In the genomic region with DNA sequence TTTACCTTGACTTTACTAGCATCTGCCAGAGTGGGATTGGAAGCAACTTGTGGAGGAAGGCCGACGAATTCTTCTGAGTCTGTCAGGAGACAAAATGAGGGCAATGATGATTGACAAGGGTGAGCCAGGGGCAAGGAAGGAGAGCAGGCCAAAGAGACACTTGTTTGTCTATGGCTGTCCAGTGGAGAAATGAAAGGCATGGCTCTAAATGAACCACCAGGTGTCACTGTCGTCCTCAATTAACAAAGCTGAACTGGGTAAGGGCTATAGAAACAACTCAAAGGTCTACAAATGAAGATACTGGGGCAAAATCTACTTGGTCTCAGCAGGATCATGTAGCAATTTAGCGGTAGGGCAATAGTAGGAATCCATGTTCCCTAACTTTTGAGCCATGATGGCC, we compare ENCODE assay signal across 8 mouse cellular contexts. TPM values are rescaled to one million over a fixed set of nuclear protein-coding genes. Genes with fewer than 3 reads are reported as not detected.
DNase-seq lines count a peak whose midpoint lies in the region; ATAC-seq and TF ChIP-seq lines count a peak whose summit lies in the region.
"Had no signal": no experiment of that assay in that cellular context is flagged by ENCODE, and none has a peak within 500 bp of the region (broad histone marks: within the 10 kb centered on the region; RNA-seq: fewer than 3 reads in every experiment).

No protein-coding gene starts in this region.

- no peaks in the 10 kb centered on the region for H3K9me3 ChIP-seq in neural tube, embryonic 15.5 days (replicated peaks)
- no peaks in the 10 kb centered on the region for H3K9me3 ChIP-seq in embryonic facial prominence, embryonic 11.5 days (replicated peaks; ENCODE audit: control insufficient read depth, low read length)
- H3K9me3 ChIP-seq: lung, embryonic 15.5 days had no signal

- H3K27me3 ChIP-seq in neural tube, embryonic 15.5 days (replicated peaks): no peaks in the 10 kb centered on the region
- H3K27me3 ChIP-seq in Patski: no peaks in the 10 kb centered on the region
- H3K27me3 ChIP-seq in embryonic facial prominence, embryonic 11.5 days (ENCODE audit: control insufficient read depth, insufficient read depth, low read length): no peaks in the 10 kb centered on the region
- H3K27me3 ChIP-seq: lung, embryonic 15.5 days had no signal

- WGBS in neural tube, embryonic 15.5 days: 52% methylated on average over 4 of the region's 4 CpGs
- WGBS in embryonic facial prominence, embryonic 11.5 days: 26% methylated on average over 4 of the region's 4 CpGs

- ATAC-seq in neural tube, embryonic 15.5 days (ENCODE audit: low FRiP score): no peak
- no peak for ATAC-seq in Patski
- no peak for ATAC-seq in embryonic facial prominence, embryonic 11.5 days (replicated peaks; ENCODE audit: insufficient number of reproducible peaks, low FRiP score, low TSS enrichment, low read depth)

- DNase-seq in neural tube, embryonic 10.5 days (ENCODE audit: extremely low spot score, low spot score): peak; percentile 20
- DNase-seq in Patski (ENCODE audit: low read depth, low spot score): no peak
- peak; percentile 70 for DNase-seq in embryonic facial prominence, embryonic 11.5 days (ENCODE audit: low spot score)
- peak; percentile 76 for DNase-seq in kidney, adult 18-20 months
- peak; percentile 29 for DNase-seq in left cerebral cortex, postnatal 4 days
- peak; percentile 9 for DNase-seq in right cerebral cortex, postnatal 36 days (ENCODE audit: low spot score in 2 of 2)

- CTCF ChIA-PET in Patski (lab: Charles Lee): interaction anchor here (0.6 to 3.9 kb wide), 12 partner anchors 9 to 258 kb away, joined by 3 to 18 read pairs (median 4); no protein-coding TSS in a partner anchor

- no peaks in the 10 kb centered on the region for H3K36me3 ChIP-seq in neural tube, embryonic 15.5 days
- H3K36me3 ChIP-seq in embryonic facial prominence, embryonic 11.5 days (replicated peaks; ENCODE audit: control insufficient read depth, insufficient read depth, low read depth, low read length): no peaks in the 10 kb centered on the region
- H3K36me3 ChIP-seq: lung, embryonic 15.5 days had no signal

- no peak overlapping the region for H3K27ac ChIP-seq in neural tube, embryonic 15.5 days (replicated peaks)
- H3K27ac ChIP-seq in embryonic facial prominence, embryonic 11.5 days (replicated peaks; ENCODE audit: low read depth, low read length): no peak overlapping the region
- H3K27ac ChIP-seq: lung, embryonic 15.5 days had no signal

- POLR2A ChIA-PET in Patski (lab: Charles Lee): no interaction called here

- no peak overlapping the region for H3K9ac ChIP-seq in neural tube, embryonic 15.5 days (replicated peaks)
- no peak overlapping the region for H3K9ac ChIP-seq in embryonic facial prominence, embryonic 11.5 days (replicated peaks; ENCODE audit: low read length)
- H3K9ac ChIP-seq: lung, embryonic 15.5 days had no signal

- peak; percentile 79 for TF ChIP-seq CTCF in Patski (IDR thresholded peaks at IDR 0.05)

- intact Hi-C loops in left cerebral cortex, postnatal 4 days (cut with DNase I): no loop called here

- H3K4me2 ChIP-seq in neural tube, embryonic 15.5 days: no peak overlapping the region
- no peak overlapping the region for H3K4me2 ChIP-seq in embryonic facial prominence, embryonic 11.5 days (ENCODE audit: low read depth, low read length)
- H3K4me2 ChIP-seq: lung, embryonic 15.5 days had no signal

- no peak overlapping the region for H3K4me3 ChIP-seq in neural tube, embryonic 15.5 days (replicated peaks)
- H3K4me3 ChIP-seq in embryonic facial prominence, embryonic 11.5 days (ENCODE audit: low read depth, low read length): no peak overlapping the region
- H3K4me3 ChIP-seq: lung, embryonic 15.5 days had no signal

- H3K4me1 ChIP-seq in neural tube, embryonic 15.5 days: no peaks in the 10 kb centered on the region
- no peaks in the 10 kb centered on the region for H3K4me1 ChIP-seq in embryonic facial prominence, embryonic 11.5 days (ENCODE audit: control insufficient read depth, insufficient read depth, low read length)

- in situ Hi-C loops in Patski (cut with MboI; ENCODE audit: low pct_unique_long_range_greater_than_20kb): loop anchor here (5.0 kb wide), 1 partner anchor 35 kb away; no protein-coding TSS in a partner anchor

RNA-seq across cellular contexts. Expression of a gene that starts 33.4 kb away (rescaled TPM):
- polyA plus RNA-seq in neural tube, embryonic 15.5 days (2015; fragmentation: Nextera tagmentation; extraction: Ambion mirVana): 2.5 and 3.4 TPM in 2 replicates
- 55.9 TPM for polyA plus RNA-seq in Patski (2021)
- polyA plus RNA-seq in embryonic facial prominence, embryonic 11.5 days (2014; fragmentation: Nextera tagmentation; extraction: Ambion mirVana): 12.4 and 15.6 TPM in 2 replicates
- total RNA-seq in left cerebral cortex, postnatal 4 days (2021): 1 to 10 TPM; 4.9 to 5.1 TPM

RNA-seq across cellular contexts. Expression of a gene that starts 33.6 kb away (rescaled TPM):
- polyA plus RNA-seq in neural tube, embryonic 15.5 days (2015; fragmentation: Nextera tagmentation; extraction: Ambion mirVana): 29.0 and 30.7 TPM in 2 replicates
- 48.3 TPM for polyA plus RNA-seq in Patski (2021)
- 17.9 and 18.5 TPM in 2 replicates for polyA plus RNA-seq in embryonic facial prominence, embryonic 11.5 days (2014; fragmentation: Nextera tagmentation; extraction: Ambion mirVana)
- total RNA-seq in left cerebral cortex, postnatal 4 days (2021): 10 to 100 TPM; 49.4 to 54.6 TPM
